Mouse (Mus musculus): ENCODE measurements around the gene Myzap. TPM values are rescaled to one million over a fixed set of nuclear protein-coding genes. Genes with fewer than 3 reads are reported as not detected.

Myzap gene
- polyA plus RNA-seq, 1 experiment from 2014 or later, result 2.4 TPM

DNA sequence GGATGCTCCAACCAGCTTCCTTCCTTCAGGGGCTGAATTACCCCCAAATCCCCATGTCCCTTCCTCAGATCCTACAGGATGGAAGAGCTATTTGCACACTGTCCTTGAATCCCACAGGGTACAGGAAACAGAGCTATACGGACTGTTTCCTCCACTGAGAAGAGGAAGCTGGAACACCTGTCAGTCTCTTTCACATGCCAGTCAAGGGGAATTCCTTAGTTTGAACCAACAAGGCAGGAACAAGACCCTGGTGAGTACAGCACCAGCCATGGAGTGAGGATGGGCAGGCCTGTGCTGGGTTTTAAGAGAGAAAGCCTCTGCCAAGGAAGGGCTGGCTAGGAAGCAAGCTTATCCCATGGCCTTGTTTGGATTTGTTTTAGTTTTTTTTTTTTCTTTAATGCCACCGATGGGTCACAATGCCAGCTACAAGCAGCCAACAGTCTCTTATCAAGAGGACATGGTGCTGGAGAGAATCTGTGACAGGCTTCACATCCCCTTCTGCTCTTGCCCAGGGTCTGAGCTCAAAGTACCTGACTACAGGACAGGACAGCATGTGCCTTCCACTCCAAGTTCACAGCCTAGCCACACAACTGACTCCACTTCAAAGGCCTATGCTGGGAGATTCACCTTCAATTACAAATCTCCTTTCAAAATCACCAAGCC, 3.1 kb downstream of the Myzap start:
- no peaks in the 10 kb centered on the region for H3K9me3 ChIP-seq (ENCODE audit: control insufficient read depth, low read length)
- H3K27ac ChIP-seq (ENCODE audit: low read depth, low read length), result no peak overlapping the region
- no peak for ATAC-seq (ENCODE audit: low read depth)
- peaks cover 6% of the 10 kb centered on the region for H3K27me3 ChIP-seq (ENCODE audit: control insufficient read depth, insufficient read depth, low read length)
- H3K9ac ChIP-seq (replicated peaks; ENCODE audit: low read depth, low read length), result no peak overlapping the region
- H3K36me3 ChIP-seq (ENCODE audit: control insufficient read depth, insufficient read depth, low read length), result no peaks in the 10 kb centered on the region
- 79% methylated on average over 2 of the region's 2 CpGs for WGBS
- no peaks in the 10 kb centered on the region for H3K4me1 ChIP-seq (ENCODE audit: control insufficient read depth, insufficient read depth, low read length)
- no peak overlapping the region for H3K4me3 ChIP-seq (ENCODE audit: low read depth, low read length)
- H3K4me2 ChIP-seq (ENCODE audit: low read depth, low read length), result no peak overlapping the region

DNA sequence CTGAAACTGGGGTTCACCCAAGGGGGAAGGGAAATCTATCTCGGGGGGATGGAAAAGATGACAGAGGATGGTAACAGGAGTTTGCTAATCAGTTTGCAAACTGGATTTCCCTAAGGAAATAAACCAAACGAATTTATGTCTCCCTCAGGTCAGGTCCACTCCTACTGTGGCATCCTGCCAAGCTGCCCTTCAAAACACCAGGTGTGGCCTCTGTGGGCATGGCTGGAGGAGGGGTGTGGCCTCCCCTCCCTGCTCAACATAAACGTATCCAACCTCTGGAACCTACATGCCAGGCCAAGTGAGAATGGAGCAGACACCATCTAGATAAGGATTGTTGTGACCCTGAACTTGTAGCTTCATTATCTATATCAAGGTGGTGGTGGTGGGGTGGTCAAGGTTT, 5.8 kb downstream of the Myzap start:
- 57% methylated on average over 3 of the region's 3 CpGs for WGBS

DNA sequence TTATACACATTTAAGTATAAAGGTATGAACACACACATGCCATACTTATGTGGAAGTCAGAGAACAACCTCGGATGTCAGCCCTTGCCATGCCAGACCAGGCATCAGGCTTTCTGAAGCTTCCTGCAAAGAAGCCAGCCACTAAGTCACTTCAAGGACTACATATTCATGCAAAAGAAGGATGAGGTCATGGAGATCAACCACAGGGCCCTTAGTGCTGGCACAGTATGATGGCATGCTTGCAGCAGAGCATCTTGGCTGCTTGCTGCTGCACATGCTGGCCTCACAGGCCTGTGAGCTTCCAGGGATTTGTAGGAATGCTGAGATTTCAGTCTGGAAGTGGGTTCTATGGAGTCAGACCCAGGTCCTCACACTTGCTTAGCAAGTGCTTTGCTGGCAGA, 9.4 kb downstream of the Myzap start:
- H3K36me3 ChIP-seq (ENCODE audit: control insufficient read depth, insufficient read depth, low read length), result no peaks in the 10 kb centered on the region
- H3K27me3 ChIP-seq (ENCODE audit: control insufficient read depth, insufficient read depth, low read length), result no peaks in the 10 kb centered on the region
- no peak overlapping the region for H3K9ac ChIP-seq (replicated peaks; ENCODE audit: low read depth, low read length)
- 69% methylated on average over 1 of the region's 1 CpGs for WGBS
- H3K4me1 ChIP-seq (ENCODE audit: control insufficient read depth, insufficient read depth, low read length), result no peaks in the 10 kb centered on the region
- H3K4me3 ChIP-seq (ENCODE audit: low read depth, low read length), result no peak overlapping the region
- H3K9me3 ChIP-seq (ENCODE audit: control insufficient read depth, low read length), result no peaks in the 10 kb centered on the region
- no peak for ATAC-seq (ENCODE audit: low read depth)
- H3K27ac ChIP-seq (ENCODE audit: low read depth, low read length), result no peak overlapping the region
- H3K4me2 ChIP-seq (ENCODE audit: low read depth, low read length), result no peak overlapping the region

More for the DNA sequence above, 5.8 kb downstream of the Myzap start:
- no peak overlapping the region for H3K4me3 ChIP-seq (ENCODE audit: low read depth, low read length)
- no peak overlapping the region for H3K4me2 ChIP-seq (ENCODE audit: low read depth, low read length)
- H3K36me3 ChIP-seq (ENCODE audit: control insufficient read depth, insufficient read depth, low read length), result no peaks in the 10 kb centered on the region
- H3K27me3 ChIP-seq (ENCODE audit: control insufficient read depth, insufficient read depth, low read length), result no peaks in the 10 kb centered on the region
- no peak overlapping the region for H3K9ac ChIP-seq (replicated peaks; ENCODE audit: low read depth, low read length)
- ATAC-seq (ENCODE audit: low read depth), result no peak
- H3K27ac ChIP-seq (ENCODE audit: low read depth, low read length), result no peak overlapping the region
- H3K9me3 ChIP-seq (ENCODE audit: control insufficient read depth, low read length), result no peaks in the 10 kb centered on the region
- H3K4me1 ChIP-seq (ENCODE audit: control insufficient read depth, insufficient read depth, low read length), result no peaks in the 10 kb centered on the region

DNA sequence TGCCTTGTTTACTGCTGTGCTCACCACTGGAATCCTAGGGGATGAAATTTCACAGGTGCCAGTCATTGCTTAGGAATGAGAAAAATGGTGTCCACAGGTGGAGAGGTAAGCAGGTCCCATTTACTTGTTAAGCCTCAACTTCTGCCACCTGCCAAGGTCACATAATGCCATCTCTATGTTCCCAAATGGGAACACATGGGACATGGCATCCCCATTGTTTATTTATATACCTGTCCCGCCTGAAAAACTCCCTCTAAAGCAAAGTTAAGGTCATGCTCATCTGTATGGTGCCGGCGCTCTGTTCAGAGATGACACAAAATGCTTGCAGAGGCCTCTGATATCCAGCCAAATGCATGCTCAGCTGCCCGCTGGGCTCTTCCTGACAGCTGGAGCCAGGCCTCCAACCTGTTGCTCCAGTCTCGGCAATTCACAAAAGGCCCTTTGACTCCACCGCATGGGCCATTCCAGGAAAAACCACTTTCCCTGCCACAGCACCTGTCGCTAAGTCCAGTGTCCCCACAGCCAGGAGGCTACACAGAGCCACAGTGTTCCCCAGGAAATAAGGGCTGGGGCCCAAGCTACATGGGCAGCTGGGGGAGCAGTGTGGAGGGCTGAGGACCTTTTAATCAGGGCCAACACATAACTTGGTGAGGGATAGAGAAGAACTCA, 13.1 kb downstream of the Myzap start:
- 57% methylated on average over 7 of the region's 7 CpGs for WGBS
- no peaks in the 10 kb centered on the region for H3K9me3 ChIP-seq (ENCODE audit: control insufficient read depth, low read length)
- H3K36me3 ChIP-seq (ENCODE audit: control insufficient read depth, insufficient read depth, low read length), result no peaks in the 10 kb centered on the region
- no peaks in the 10 kb centered on the region for H3K27me3 ChIP-seq (ENCODE audit: control insufficient read depth, insufficient read depth, low read length)
- H3K4me3 ChIP-seq (ENCODE audit: low read depth, low read length), result no peak overlapping the region
- H3K9ac ChIP-seq (replicated peaks; ENCODE audit: low read depth, low read length), result no peak overlapping the region
- H3K27ac ChIP-seq (ENCODE audit: low read depth, low read length), result no peak overlapping the region
- no peak for ATAC-seq (ENCODE audit: low read depth)
- no peaks in the 10 kb centered on the region for H3K4me1 ChIP-seq (ENCODE audit: control insufficient read depth, insufficient read depth, low read length)
- no peak overlapping the region for H3K4me2 ChIP-seq (ENCODE audit: low read depth, low read length)

DNA sequence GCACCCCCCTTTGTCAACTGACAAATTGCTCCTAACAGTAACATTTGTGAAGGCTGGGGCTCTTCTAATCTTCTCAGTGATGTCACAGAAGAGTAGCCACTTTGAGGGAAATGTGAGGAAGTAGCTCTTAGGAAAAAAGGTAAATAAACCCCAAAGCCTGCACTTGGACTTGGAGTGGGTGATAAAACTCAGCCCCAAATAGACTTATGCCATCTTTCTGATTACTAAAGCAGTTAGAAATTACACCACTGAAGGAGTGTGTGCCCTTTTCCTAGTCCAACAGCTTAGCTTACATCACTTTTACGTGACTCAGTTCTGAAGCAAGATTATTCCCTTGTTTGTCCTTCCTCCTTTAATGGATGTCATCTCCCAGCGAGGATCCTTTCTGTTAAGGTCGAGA, 17.7 kb downstream of the Myzap start:
- H3K4me1 ChIP-seq (ENCODE audit: control insufficient read depth, insufficient read depth, low read length), result no peaks in the 10 kb centered on the region
- no peaks in the 10 kb centered on the region for H3K9me3 ChIP-seq (ENCODE audit: control insufficient read depth, low read length)
- no peak overlapping the region for H3K9ac ChIP-seq (replicated peaks; ENCODE audit: low read depth, low read length)
- H3K4me3 ChIP-seq (ENCODE audit: low read depth, low read length), result no peak overlapping the region
- no peak overlapping the region for H3K4me2 ChIP-seq (ENCODE audit: low read depth, low read length)
- 82% methylated on average over 3 of the region's 3 CpGs for WGBS
- H3K27me3 ChIP-seq (ENCODE audit: control insufficient read depth, insufficient read depth, low read length), result no peaks in the 10 kb centered on the region
- no peak overlapping the region for H3K27ac ChIP-seq (ENCODE audit: low read depth, low read length)
- no peak for ATAC-seq (ENCODE audit: low read depth)
- H3K36me3 ChIP-seq (ENCODE audit: control insufficient read depth, insufficient read depth, low read length), result no peaks in the 10 kb centered on the region

DNA sequence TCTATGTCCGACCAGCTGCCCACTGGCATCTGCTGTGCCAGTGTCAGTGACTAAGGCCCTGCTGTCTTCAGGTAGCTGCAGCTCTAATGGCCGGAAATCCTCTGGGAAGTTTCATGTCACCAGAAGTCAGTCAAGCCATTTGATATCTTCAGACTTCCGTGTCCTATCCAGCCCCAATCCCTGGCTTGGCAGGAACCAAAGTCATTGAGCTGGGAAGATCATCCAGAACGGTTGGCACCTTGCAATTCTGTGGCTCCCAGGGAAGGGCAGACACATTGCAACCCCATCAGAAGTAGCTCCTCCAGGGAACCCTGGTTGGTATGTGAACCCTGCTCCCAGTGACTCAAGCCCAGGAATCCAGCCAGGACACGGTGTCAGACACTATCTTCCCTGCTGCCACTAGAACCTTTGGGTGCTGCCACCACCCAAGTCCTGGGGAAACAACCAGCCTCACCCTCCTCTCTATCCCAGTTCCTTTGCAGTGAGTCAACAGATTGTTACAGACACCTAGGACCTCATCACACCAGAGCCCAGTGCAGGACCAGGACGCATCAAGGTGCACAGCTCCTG, 18.3 kb downstream of the Myzap start:
- Histone ChIP-seq H3K4me2 (ENCODE audit: low read depth, low read length) (no peak overlapping the region), H3K27me3 (ENCODE audit: control insufficient read depth, insufficient read depth, low read length) (no peaks in the 10 kb centered on the region), H3K4me1 (ENCODE audit: control insufficient read depth, insufficient read depth, low read length) (no peaks in the 10 kb centered on the region), H3K9ac (replicated peaks; ENCODE audit: low read depth, low read length) (no peak overlapping the region), H3K27ac (ENCODE audit: low read depth, low read length) (no peak overlapping the region), H3K36me3 (ENCODE audit: control insufficient read depth, insufficient read depth, low read length) (no peaks in the 10 kb centered on the region), H3K9me3 (ENCODE audit: control insufficient read depth, low read length) (no peaks in the 10 kb centered on the region), H3K4me3 (ENCODE audit: low read depth, low read length) (no peak overlapping the region)
- 86% methylated on average over 6 of the region's 6 CpGs for whole genome bisulfite sequencing
- no peak for ATAC-seq (ENCODE audit: low read depth)

DNA sequence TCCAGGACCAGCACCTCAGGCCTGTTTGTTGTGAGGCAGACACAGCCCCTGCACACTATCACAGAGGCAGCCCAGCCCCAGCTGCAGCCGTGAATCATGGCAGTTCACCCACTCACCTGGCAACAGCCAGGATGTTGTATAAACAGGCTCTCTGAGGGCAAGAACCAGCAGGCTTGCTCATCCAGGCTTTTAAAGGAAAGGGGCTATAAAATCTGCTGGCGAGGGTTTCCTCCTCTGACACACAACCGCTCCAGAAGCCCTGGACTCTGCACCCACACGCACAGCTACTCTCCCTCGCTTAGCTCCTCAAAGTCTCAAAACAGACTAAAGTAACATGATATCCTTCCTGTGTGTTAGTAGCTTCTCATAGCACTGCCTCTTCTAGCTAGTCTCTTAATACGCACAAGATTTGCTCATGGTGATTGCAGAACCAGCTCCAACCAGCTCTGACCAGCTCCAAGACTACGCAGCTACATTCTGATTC, 21.0 kb downstream of the Myzap start:
- whole genome bisulfite sequencing, result 61% methylated on average over 7 of the region's 7 CpGs
- no peak overlapping the region for H3K9ac ChIP-seq (replicated peaks; ENCODE audit: low read depth, low read length)
- no peaks in the 10 kb centered on the region for H3K4me1 ChIP-seq (ENCODE audit: control insufficient read depth, insufficient read depth, low read length)
- H3K36me3 ChIP-seq (ENCODE audit: control insufficient read depth, insufficient read depth, low read length), result no peaks in the 10 kb centered on the region
- H3K4me2 ChIP-seq (ENCODE audit: low read depth, low read length), result no peak overlapping the region
- no peak overlapping the region for H3K4me3 ChIP-seq (ENCODE audit: low read depth, low read length)
- ATAC-seq (ENCODE audit: low read depth), result no peak
- H3K9me3 ChIP-seq (ENCODE audit: control insufficient read depth, low read length), result no peaks in the 10 kb centered on the region
- no peaks in the 10 kb centered on the region for H3K27me3 ChIP-seq (ENCODE audit: control insufficient read depth, insufficient read depth, low read length)
- H3K27ac ChIP-seq (ENCODE audit: low read depth, low read length), result no peak overlapping the region

DNA sequence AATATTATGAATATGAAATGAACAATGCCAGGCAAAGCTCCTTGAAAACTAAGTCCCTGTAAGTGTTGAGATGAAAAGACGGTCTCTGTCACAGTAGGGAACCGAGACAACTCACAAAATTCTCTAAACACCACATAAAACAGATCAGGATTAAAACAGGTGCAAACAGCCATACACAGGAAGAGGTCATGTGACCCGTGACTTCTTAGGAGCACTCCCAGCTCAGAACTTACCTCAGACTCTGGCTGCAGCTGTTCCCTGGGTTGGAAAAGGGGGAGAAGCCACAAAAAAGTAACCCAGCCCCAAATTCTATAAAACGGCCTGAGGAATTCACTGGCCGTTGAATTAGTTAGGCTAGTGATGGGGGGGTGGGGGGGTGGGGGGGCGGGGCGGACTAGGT, 22.0 kb downstream of the Myzap start:
- Histone ChIP-seq H3K36me3 (ENCODE audit: control insufficient read depth, insufficient read depth, low read length) (no peaks in the 10 kb centered on the region), H3K27ac (ENCODE audit: low read depth, low read length) (no peak overlapping the region), H3K9me3 (ENCODE audit: control insufficient read depth, low read length) (no peaks in the 10 kb centered on the region), H3K9ac (replicated peaks; ENCODE audit: low read depth, low read length) (no peak overlapping the region), H3K4me2 (ENCODE audit: low read depth, low read length) (no peak overlapping the region), H3K27me3 (ENCODE audit: control insufficient read depth, insufficient read depth, low read length) (no peaks in the 10 kb centered on the region), H3K4me1 (ENCODE audit: control insufficient read depth, insufficient read depth, low read length) (no peaks in the 10 kb centered on the region), H3K4me3 (ENCODE audit: low read depth, low read length) (no peak overlapping the region)
- no peak for ATAC-seq (ENCODE audit: low read depth)
- WGBS, result 59% methylated on average over 7 of the region's 7 CpGs

DNA sequence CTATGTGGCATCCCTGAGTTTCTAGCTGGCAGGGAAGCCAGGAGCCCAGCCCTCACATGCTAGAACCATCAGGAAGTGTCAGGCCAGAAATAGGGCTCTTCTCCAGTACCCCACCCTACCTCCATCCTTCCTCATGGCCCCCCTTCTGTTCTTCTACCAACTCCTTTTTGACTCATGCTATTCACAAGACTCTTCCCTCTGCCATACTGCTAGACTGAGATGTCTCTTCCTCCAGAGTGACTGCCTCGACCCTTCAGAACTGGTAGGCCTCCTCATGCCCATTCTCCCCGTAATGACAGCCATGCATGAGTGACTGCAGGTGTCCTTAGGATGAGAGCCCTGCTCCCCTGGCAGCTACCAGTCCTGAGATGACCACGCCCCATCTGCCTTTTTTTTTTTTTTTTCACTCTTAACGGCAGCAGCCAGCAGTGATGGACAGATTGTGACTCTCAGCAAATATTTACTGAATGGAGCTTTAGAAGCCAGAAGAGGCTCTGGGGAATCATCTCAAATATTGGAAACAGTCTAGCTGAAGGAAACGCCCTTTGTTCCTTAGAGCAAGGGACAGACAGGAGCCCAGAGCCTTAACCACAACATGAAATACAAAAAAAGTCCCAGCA, 23.7 kb downstream of the Myzap start:
- no peak for ATAC-seq (ENCODE audit: low read depth)
- Histone ChIP-seq H3K4me1 (ENCODE audit: control insufficient read depth, insufficient read depth, low read length) (no peaks in the 10 kb centered on the region), H3K36me3 (ENCODE audit: control insufficient read depth, insufficient read depth, low read length) (no peaks in the 10 kb centered on the region), H3K9me3 (ENCODE audit: control insufficient read depth, low read length) (no peaks in the 10 kb centered on the region), H3K9ac (replicated peaks; ENCODE audit: low read depth, low read length) (no peak overlapping the region), H3K4me3 (ENCODE audit: low read depth, low read length) (no peak overlapping the region), H3K27me3 (ENCODE audit: control insufficient read depth, insufficient read depth, low read length) (no peaks in the 10 kb centered on the region), H3K4me2 (ENCODE audit: low read depth, low read length) (no peak overlapping the region), H3K27ac (ENCODE audit: low read depth, low read length) (no peak overlapping the region)
- WGBS, result 32% methylated on average over 5 of the region's 5 CpGs

Data from neural tube, embryonic 14.5 days (tissue).